Comparison of ENCODE assay signal across 10 mouse cellular contexts in genomic region chr19:29524614-29525013, GRCm38 (mm10). TPM values are rescaled to one million over a fixed set of nuclear protein-coding genes. Genes with fewer than 3 reads are reported as not detected.
A peak's percentile ranks its signal among the peaks of the same experiment; 100 is the strongest.
DNase-seq lines count a peak whose midpoint lies in the region; ATAC-seq lines count a peak whose summit lies in the region.
"Had no signal": no experiment of that assay in that cellular context is flagged by ENCODE, and none has a peak within 500 bp of the region (broad histone marks: within the 10 kb centered on the region; RNA-seq: fewer than 3 reads in every experiment).

No protein-coding gene starts in this region.

- 0 out of 2 replicates have a peak overlapping the region, but pooled peaks have one; percentile 13 for H3K4me2 ChIP-seq in liver, embryonic 15.5 days
- H3K4me2 ChIP-seq in liver, embryonic 11.5 days: no peak overlapping the region
- H3K4me2 ChIP-seq in hindbrain, embryonic 12.5 days (replicated peaks): no peak overlapping the region

- no peaks in the 10 kb centered on the region for H3K9me3 ChIP-seq in liver, embryonic 15.5 days (replicated peaks)
- no peaks in the 10 kb centered on the region for H3K9me3 ChIP-seq in liver, embryonic 11.5 days (ENCODE audit: control insufficient read depth, low read length)
- H3K9me3 ChIP-seq in embryonic facial prominence, embryonic 10.5 days: peaks cover 11% of the 10 kb centered on the region; the same call in 1 of the 2 replicates
- H3K9me3 ChIP-seq in hindbrain, embryonic 12.5 days (replicated peaks): peaks cover 6% of the 10 kb centered on the region; the same call in 1 of the 2 replicates
- H3K9me3 ChIP-seq: liver, embryonic 13.5 days had no signal

- H3K36me3 ChIP-seq in liver, embryonic 15.5 days (replicated peaks): no peaks in the 10 kb centered on the region
- no peaks in the 10 kb centered on the region for H3K36me3 ChIP-seq in liver, embryonic 11.5 days (ENCODE audit: control insufficient read depth, insufficient read depth, low read length)
- peaks cover 16% of the 10 kb centered on the region for H3K36me3 ChIP-seq in embryonic facial prominence, embryonic 10.5 days (replicated peaks)
- no peaks in the 10 kb centered on the region for H3K36me3 ChIP-seq in hindbrain, embryonic 12.5 days
- H3K36me3 ChIP-seq: liver, embryonic 13.5 days had no signal

- peak; percentile 52 for DNase-seq in adrenal gland, postnatal 14 days
- DNase-seq in adrenal gland, adult 2 months: no peak
- no peak for DNase-seq in liver, embryonic 11.5 days (ENCODE audit: low spot score)
- no peak for DNase-seq in embryonic facial prominence, embryonic 10.5 days (ENCODE audit: low spot score)
- peak; percentile 59 to 79 for DNase-seq in kidney, postnatal 36 days
- no peak for DNase-seq in frontal cortex, postnatal 14 days (ENCODE audit: low spot score in 2 of 2)
- DNase-seq: embryo, embryonic 11 days; liver, embryonic 13.5 days had no signal

- H3K27ac ChIP-seq in liver, embryonic 15.5 days (replicated peaks): no peak overlapping the region
- no peak overlapping the region for H3K27ac ChIP-seq in liver, embryonic 11.5 days (ENCODE audit: low read depth, low read length)
- H3K27ac ChIP-seq in embryonic facial prominence, embryonic 10.5 days (replicated peaks): no peak overlapping the region
- no peak overlapping the region for H3K27ac ChIP-seq in hindbrain, embryonic 12.5 days
- H3K27ac ChIP-seq: liver, embryonic 13.5 days had no signal

- H3K9ac ChIP-seq in liver, embryonic 15.5 days: no peak overlapping the region
- no peak overlapping the region for H3K9ac ChIP-seq in liver, embryonic 11.5 days (ENCODE audit: low read depth, low read length)
- no peak overlapping the region for H3K9ac ChIP-seq in hindbrain, embryonic 12.5 days
- H3K9ac ChIP-seq: liver, embryonic 13.5 days had no signal

- peaks cover 35% of the 10 kb centered on the region for H3K4me1 ChIP-seq in liver, embryonic 15.5 days (replicated peaks)
- no peaks in the 10 kb centered on the region for H3K4me1 ChIP-seq in liver, embryonic 11.5 days (replicated peaks; ENCODE audit: control insufficient read depth, insufficient read depth, low read length)
- H3K4me1 ChIP-seq in embryonic facial prominence, embryonic 10.5 days: peaks cover 23% of the 10 kb centered on the region
- H3K4me1 ChIP-seq in hindbrain, embryonic 12.5 days: peaks cover 10% of the 10 kb centered on the region

- ATAC-seq in liver, embryonic 15.5 days (ENCODE audit: insufficient read depth): no peak
- no peak for ATAC-seq in liver, embryonic 11.5 days (replicated peaks; ENCODE audit: low FRiP score)
- no peak for ATAC-seq in hindbrain, embryonic 12.5 days (ENCODE audit: low FRiP score)

- WGBS in liver, embryonic 15.5 days (ENCODE audit: insufficient replicate concordance): 67% methylated on average over 4 of the region's 4 CpGs
- 73% methylated on average over 4 of the region's 4 CpGs for WGBS in liver, embryonic 11.5 days
- WGBS in embryonic facial prominence, embryonic 10.5 days: 77% methylated on average over 4 of the region's 4 CpGs
- 75% methylated on average over 4 of the region's 4 CpGs for WGBS in hindbrain, embryonic 12.5 days

- H3K4me3 ChIP-seq in liver, embryonic 15.5 days (replicated peaks): no peak overlapping the region
- H3K4me3 ChIP-seq in liver, embryonic 11.5 days (ENCODE audit: low read depth, low read length): no peak overlapping the region
- H3K4me3 ChIP-seq in embryonic facial prominence, embryonic 10.5 days: peak overlapping the region; percentile 97
- H3K4me3 ChIP-seq in hindbrain, embryonic 12.5 days: no peak overlapping the region
- H3K4me3 ChIP-seq: liver, embryonic 13.5 days had no signal

- H3K27me3 ChIP-seq in liver, embryonic 15.5 days: no peaks in the 10 kb centered on the region
- H3K27me3 ChIP-seq in liver, embryonic 11.5 days (replicated peaks; ENCODE audit: control insufficient read depth, insufficient read depth, low read length): no peaks in the 10 kb centered on the region
- no peaks in the 10 kb centered on the region for H3K27me3 ChIP-seq in embryonic facial prominence, embryonic 10.5 days (replicated peaks; ENCODE audit: low read depth, poor library complexity, severe bottlenecking)
- H3K27me3 ChIP-seq in hindbrain, embryonic 12.5 days: no peaks in the 10 kb centered on the region
- H3K27me3 ChIP-seq: liver, embryonic 13.5 days had no signal

RNA-seq across cellular contexts. Expression of gene Ric1, which starts 2.5 kb away (rescaled TPM):
- 52.1 and 53.6 TPM in 2 replicates for total RNA-seq in adrenal gland, postnatal 14 days (2021)
- total RNA-seq in adrenal gland, adult 2 months (2021): 10 to 100 TPM; 25.9 to 40.3 TPM
- 7.5 and 7.9 TPM in 2 replicates for polyA plus RNA-seq in adrenal gland, adult 2 months (2012; rRNA removed)
- 2.7 TPM in 2 replicates for polyA plus RNA-seq in liver, embryonic 15.5 days (2015; fragmentation: Nextera tagmentation; extraction: Ambion mirVana)
- polyA plus RNA-seq in liver, embryonic 11.5 days (2014; fragmentation: Nextera tagmentation; extraction: Ambion mirVana): 7.6 and 8.0 TPM in 2 replicates
- 17.1 and 20.0 TPM in 2 replicates for polyA plus RNA-seq in embryonic facial prominence, embryonic 10.5 days (2016; fragmentation: Nextera tagmentation; extraction: Ambion mirVana)
- polyA plus RNA-seq in hindbrain, embryonic 12.5 days (2016; fragmentation: Nextera tagmentation; extraction: Ambion mirVana): 17.5 and 20.1 TPM in 2 replicates

Comparison
In these comparisons a context has a peak if more than half of its experiments do, and no peak if none do; other contexts are left out.
1. DNase-seq: peak in adrenal gland, postnatal 14 days (single experiment) and kidney, postnatal 36 days (2 of 2); none in adrenal gland, adult 2 months (single experiment), liver, embryonic 11.5 days (single experiment), embryonic facial prominence, embryonic 10.5 days (single experiment) and frontal cortex, postnatal 14 days (0 of 2).